Mouse (Mus musculus) ES-Bruce4 (cell line): ENCODE data around the gene Rras. TPM values are rescaled to one million over a fixed set of nuclear protein-coding genes. Genes with fewer than 3 reads are reported as not detected.
A peak's percentile ranks its signal among the peaks of the same experiment; 100 is the strongest.

Source experiments
- H3K27ac ChIP-seq: 2 replicates; pipeline ENCODE4 v1.5.1; 2012; ENCODE audit warnings: low read length, inconsistent platforms; ENCODE audit not compliant: insufficient read depth
- H3K27me3 ChIP-seq: 2 replicates; pipeline ENCODE4 v1.6.1; 2012; ENCODE audit warnings: mild to moderate bottlenecking, low read length, inconsistent platforms; ENCODE audit not compliant: control insufficient read depth, poor library complexity, insufficient read depth, severe bottlenecking
- H3K36me3 ChIP-seq: 2 replicates; pipeline ENCODE4 v1.6.1; 2012; ENCODE audit warnings: inconsistent platforms, mild to moderate bottlenecking, low read length, moderate library complexity; ENCODE audit not compliant: control insufficient read depth, poor library complexity, insufficient read depth, severe bottlenecking
- H3K4me1 ChIP-seq: one replicate; pipeline ENCODE4 v1.8.1; 2011; ENCODE audit warnings: low read length; ENCODE audit not compliant: control insufficient read depth, insufficient read depth
- H3K4me3 ChIP-seq: 2 replicates; pipeline ENCODE4 v1.5.1; 2011; ENCODE audit warnings: low read depth, mild to moderate bottlenecking, low read length
- H3K9ac ChIP-seq: 2 replicates; pipeline ENCODE4 v1.6.1; 2012; ENCODE audit warnings: low read depth, mild to moderate bottlenecking, inconsistent platforms; ENCODE audit not compliant: poor library complexity, severe bottlenecking
- H3K9me3 ChIP-seq: replicated peaks from 2 replicates; pipeline ENCODE4 v1.6.1; 2012; ENCODE audit warnings: mild to moderate bottlenecking, low read length, inconsistent platforms; ENCODE audit not compliant: control insufficient read depth, poor library complexity, insufficient read depth, severe bottlenecking
- CTCF ChIP-seq: IDR thresholded peaks from one replicate; pipeline ENCODE4 v1.8.1; 2011; ENCODE audit warnings: low read depth, low read length
- EP300 ChIP-seq: IDR thresholded peaks from 2 replicates; pipeline ENCODE4 v1.6.1; 2011; ENCODE audit warnings: low read depth, low read length; ENCODE audit not compliant: insufficient read depth
- POLR2A ChIP-seq: IDR thresholded peaks from one replicate; pipeline ENCODE4 v1.8.1; 2011; ENCODE audit warnings: low read length; ENCODE audit not compliant: insufficient read depth
- polyA plus RNA-seq: library from polyadenylated mRNA; stranded (reverse); fragments of >200 nt; gene quantifications from 2 replicates; pipeline ENCODE4 v1.2.4, GENCODE M21; 2011; ENCODE audit warnings: low read depth; ENCODE audit not compliant: missing spikeins, insufficient read depth, insufficient read length

Gene Rras
- polyA plus RNA-seq, 1 experiment: 72.4 TPM

DNA sequence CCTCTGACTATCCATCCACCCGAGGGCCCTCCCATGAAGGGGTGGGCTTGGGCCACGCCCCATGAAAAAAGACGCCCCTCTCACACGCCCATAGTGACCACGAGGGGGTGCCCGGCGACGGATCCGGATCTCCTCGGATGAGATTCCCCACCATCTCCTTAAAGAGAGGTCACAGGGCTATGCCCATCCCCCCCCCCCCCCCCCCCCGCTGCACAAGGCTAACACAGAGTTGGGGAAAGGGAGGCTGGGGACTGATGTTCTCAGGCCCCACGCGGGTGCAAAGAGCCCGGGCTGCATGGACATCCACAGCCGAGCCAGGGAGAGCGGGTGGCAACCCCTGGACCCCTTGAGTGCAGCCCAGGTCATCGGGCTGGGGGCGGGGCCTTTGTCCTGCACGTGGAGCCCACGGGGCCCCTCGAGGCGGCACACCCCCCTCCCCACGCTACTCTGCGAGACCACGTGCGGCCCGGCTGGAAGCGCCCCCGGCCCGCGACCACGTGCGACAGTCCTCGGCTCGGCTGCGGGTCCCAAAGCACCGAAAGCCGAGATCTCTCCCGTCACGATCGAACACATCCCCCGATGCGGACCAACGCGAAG, 32.1 kb upstream of the Rras start:
- Histone ChIP-seq H3K4me3 (peak overlapping the region; percentile 83), H3K9me3 (no peaks in the 10 kb centered on the region), H3K36me3 (peaks cover 19% of the 10 kb centered on the region), H3K4me1 (peaks cover 6% of the 10 kb centered on the region), H3K27ac (peak overlapping the region; percentile 65), H3K9ac (peak overlapping the region; percentile 99), H3K27me3 (no peaks in the 10 kb centered on the region)
- peak; percentile 23 for TF ChIP-seq CTCF
- TF ChIP-seq POLR2A: no peak

- peak within 1 kb of the TSS; percentile 95 for H3K4me3 ChIP-seq
- peaks cover 17% of the 10 kb centered on the region for H3K36me3 ChIP-seq
- peaks cover 6% of the 10 kb centered on the region for H3K4me1 ChIP-seq
- H3K9me3 ChIP-seq: no peaks in the 10 kb centered on the region
- H3K9ac ChIP-seq: peak within 1 kb of the TSS; percentile 99
- TF ChIP-seq EP300: 0 out of 2 replicates have a peak, but pooled peaks have one; percentile 5
- no peak for TF ChIP-seq POLR2A
- H3K27me3 ChIP-seq: no peaks in the 10 kb centered on the region
- peak within 1 kb of the TSS; percentile 65 for H3K27ac ChIP-seq
Observed at GRCm38 (mm10) chr7:44986192-44986878, 31.4 kb upstream of the Rras start, which contains the start of gene Prmt1. Prmt1 (minus strand) TSS chr7:44986568.

- peaks cover 9% of the 10 kb centered on the region for H3K36me3 ChIP-seq
Observed at GRCm38 (mm10) chr7:44986879-44987718, 30.7 kb upstream of the Rras start.

GRCm38 (mm10) chr7:44996672-44997071, 21.1 kb upstream of the Rras start:
- Histone ChIP-seq H3K4me1 (no peaks in the 10 kb centered on the region), H3K9me3 (no peaks in the 10 kb centered on the region), H3K9ac (peak overlapping the region; percentile 57), H3K27me3 (no peaks in the 10 kb centered on the region), H3K27ac (0 out of 2 replicates have a peak overlapping the region, but pooled peaks have one; percentile 10), H3K36me3 (peaks cover 10% of the 10 kb centered on the region), H3K4me3 (peak overlapping the region; percentile 82)
- TF ChIP-seq CTCF: no peak
- TF ChIP-seq POLR2A: no peak
- no peak for TF ChIP-seq EP300

More at GRCm38 (mm10) chr7:44986879-44987718, 30.7 kb upstream of the Rras start:
- TF ChIP-seq POLR2A: no peak
- TF ChIP-seq EP300: no peak
- TF ChIP-seq CTCF: no peak
- H3K27ac ChIP-seq: peak overlapping the region; percentile 35
- H3K27me3 ChIP-seq: no peaks in the 10 kb centered on the region
- H3K4me3 ChIP-seq: peak overlapping the region; percentile 95
- peak overlapping the region; percentile 71 for H3K9ac ChIP-seq
- H3K9me3 ChIP-seq: no peaks in the 10 kb centered on the region
- H3K4me1 ChIP-seq: peaks cover 6% of the 10 kb centered on the region

DNA sequence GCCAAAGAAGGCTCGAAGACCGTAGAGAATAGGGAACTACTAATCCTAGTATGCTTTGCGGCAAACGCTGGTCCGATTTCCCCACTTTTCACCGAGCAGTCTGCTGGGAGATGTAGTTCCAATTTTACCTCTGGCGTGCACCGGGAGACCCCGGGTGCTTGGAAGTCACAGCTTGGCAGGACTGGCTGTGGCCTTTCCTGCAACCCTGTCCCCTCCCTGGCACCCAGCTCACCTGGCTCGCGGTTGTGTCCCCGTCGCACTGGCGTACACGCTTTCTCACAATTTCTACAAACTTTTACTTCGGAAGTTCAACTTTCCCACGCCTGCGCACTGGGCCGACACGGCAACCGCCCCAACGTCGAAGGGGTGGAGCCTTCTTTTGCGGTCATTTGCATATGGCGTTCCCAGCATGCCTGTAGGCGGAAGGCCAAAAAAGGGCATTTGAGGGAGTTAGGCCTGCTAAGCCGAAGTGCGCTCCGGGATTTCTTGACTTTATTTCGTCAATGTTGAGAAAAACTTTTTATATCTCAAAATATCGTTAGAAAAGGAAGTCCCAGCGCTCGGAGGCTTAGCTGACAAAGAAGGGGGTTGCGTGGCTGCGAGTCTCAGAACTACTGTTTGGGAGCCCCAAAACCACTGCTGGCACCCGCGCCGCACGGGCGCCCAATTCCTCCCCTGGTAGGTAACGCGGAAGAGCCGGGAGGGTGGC, 20.4 kb upstream of the Rras start, which contains the start of gene Irf3:
TSS of gene Irf3 (plus strand) at position 418 of the 709 bp plus-strand sequence.
- Histone ChIP-seq H3K9ac (peak within 1 kb of the TSS; percentile 57), H3K27ac (peak within 1 kb of the TSS; percentile 27; the same call in 1 of the 2 replicates), H3K4me1 (no peaks in the 10 kb centered on the region), H3K4me3 (peak within 1 kb of the TSS; percentile 92), H3K27me3 (no peaks in the 10 kb centered on the region), H3K36me3 (peaks cover 14% of the 10 kb centered on the region), H3K9me3 (no peaks in the 10 kb centered on the region)
- TF ChIP-seq EP300 (no peak), POLR2A (peak; percentile 41)
